Mouse (Mus musculus) heart, postnatal 0 days (tissue): ENCODE measurements at regions not wholly inside any gene's neighbourhood (a gene's known extent, or its start where the extent isn't known, plus 50 kb on each side); places are given as distances from the start of the nearest gene placed in this dataset.

Experiments
- ATAC-seq: fragments of 200-750 bp; cut with Nextera tagmentation; 2 replicates; pipeline ENCODE4 v1.8.0; 2017; ENCODE audit warnings: low read depth, moderate number of reproducible peaks, moderate library complexity; ENCODE audit not compliant: insufficient read depth
- DNase-seq: peaks from one replicate; pipeline ENCODE4 v3.0.0-alpha.2; 2016; ENCODE audit warnings: low spot score
- H3K27ac ChIP-seq: fragments of 300-500 bp; sonication (generic); 2 replicates; pipeline ENCODE4 v1.5.1; 2014; ENCODE audit warnings: low read depth, mild to moderate bottlenecking
- H3K27me3 ChIP-seq: fragments of 300-500 bp; sonication (generic); 2 replicates; pipeline ENCODE4 v1.6.1; 2014; ENCODE audit warnings: low read length, mixed read lengths; ENCODE audit not compliant: control insufficient read depth, insufficient read depth
- H3K36me3 ChIP-seq: fragments of 300-500 bp; sonication (generic); replicated peaks from 2 replicates; pipeline ENCODE4 v1.6.1; 2014; ENCODE audit warnings: low read length, mixed read lengths; ENCODE audit not compliant: control insufficient read depth, insufficient read depth
- H3K4me1 ChIP-seq: fragments of 300-500 bp; sonication (generic); 2 replicates; pipeline ENCODE4 v1.6.1; 2014; ENCODE audit warnings: antibody characterized with exemption; ENCODE audit not compliant: control insufficient read depth, insufficient read depth
- H3K4me2 ChIP-seq: fragments of 300-500 bp; sonication (generic); 2 replicates; pipeline ENCODE4 v1.6.1; 2014; ENCODE audit warnings: low read depth, mild to moderate bottlenecking, low read length, moderate library complexity
- H3K4me3 ChIP-seq: fragments of 300-500 bp; sonication (generic); 2 replicates; pipeline ENCODE4 v1.5.1; 2014; ENCODE audit warnings: low read depth, low read length
- H3K9ac ChIP-seq: fragments of 300-500 bp; sonication (generic); replicated peaks from 2 replicates; pipeline ENCODE4 v1.6.1; 2014; ENCODE audit warnings: low read depth, low read length, mixed read lengths
- H3K9me3 ChIP-seq: fragments of 300-500 bp; sonication (generic); replicated peaks from 2 replicates; pipeline ENCODE4 v1.6.1; 2016; ENCODE audit warnings: low read length; ENCODE audit not compliant: control insufficient read depth
- CTCF ChIP-seq: IDR thresholded peaks from 2 replicates; pipeline ENCODE4 v1.5.1; 2016; ENCODE audit warnings: antibody characterized with exemption, control low read depth, low read depth
- EP300 ChIP-seq: IDR thresholded peaks from 2 replicates; pipeline ENCODE4 v1.6.1; 2016; ENCODE audit warnings: antibody characterized with exemption, low read depth
- WGBS: fragments of 180-500 bp; shearing (Covaris S2); extraction: QIAGEN DNeasy Blood & Tissue Kit; methylation state at CpG from one replicate; pipeline ENCODE4 v1.1.7; 2014; 5-methylcytosine and 5-hydroxymethylcytosine counted together

DNA sequence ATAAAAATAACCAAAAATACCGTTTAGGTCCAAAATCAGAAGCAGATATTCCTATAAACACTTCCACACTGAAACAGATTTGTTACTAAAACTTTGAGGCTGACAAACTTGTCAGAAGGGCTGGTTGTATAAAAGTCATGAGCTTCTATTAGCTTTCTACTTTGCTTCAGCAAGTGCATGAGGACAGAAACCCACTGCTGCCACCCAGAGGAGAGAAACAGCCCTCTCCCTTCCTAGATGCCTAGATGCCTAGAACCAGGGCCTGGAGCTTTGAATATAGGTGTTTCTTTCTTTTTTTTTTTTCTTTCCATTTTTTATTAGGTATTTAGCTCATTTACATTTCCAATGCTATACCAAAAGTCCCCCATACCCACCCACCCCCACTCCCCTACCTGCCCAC lies 406.9 kb upstream of the Gpc5 start:
- TF ChIP-seq CTCF: no peak
- no peak for TF ChIP-seq EP300
- H3K9ac ChIP-seq: no peak overlapping the region
- H3K4me2 ChIP-seq: no peak overlapping the region
- no peak overlapping the region for H3K4me3 ChIP-seq
- WGBS: 44% methylated on average over 1 of the region's 1 CpGs
- H3K36me3 ChIP-seq: no peaks in the 10 kb centered on the region
- no peak for ATAC-seq
- H3K27me3 ChIP-seq: no peaks in the 10 kb centered on the region
- DNase-seq: no peak
- no peaks in the 10 kb centered on the region for H3K9me3 ChIP-seq
- H3K4me1 ChIP-seq: no peaks in the 10 kb centered on the region
- H3K27ac ChIP-seq: no peak overlapping the region

DNA sequence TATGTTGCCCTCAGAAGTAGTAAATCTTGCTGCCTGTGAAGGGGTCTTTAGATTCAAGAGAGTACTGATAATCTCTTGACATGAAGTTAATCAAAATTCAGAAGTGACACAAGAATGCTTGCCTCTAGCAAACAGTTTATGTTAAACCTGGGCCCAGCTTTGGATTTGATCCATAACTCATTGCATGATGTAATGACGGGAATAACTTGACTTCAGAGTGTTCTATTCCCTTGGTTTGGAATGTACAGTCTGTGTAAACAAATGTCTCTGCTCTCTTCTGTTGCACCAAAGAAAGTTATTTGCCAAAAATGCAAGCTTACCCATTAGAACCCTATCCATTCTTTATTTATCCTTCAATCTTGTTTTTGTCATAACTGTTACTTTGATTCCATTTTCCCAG lies 397.1 kb upstream of the Gpc5 start:
- no peak for ATAC-seq
- no peak for DNase-seq
- WGBS: 46% methylated on average over 1 of the region's 1 CpGs
- Histone ChIP-seq H3K4me2 (no peak overlapping the region), H3K9ac (no peak overlapping the region), H3K4me1 (no peaks in the 10 kb centered on the region), H3K4me3 (no peak overlapping the region), H3K27ac (no peak overlapping the region), H3K9me3 (no peaks in the 10 kb centered on the region), H3K27me3 (no peaks in the 10 kb centered on the region), H3K36me3 (no peaks in the 10 kb centered on the region)
- TF ChIP-seq EP300 (no peak), CTCF (no peak)

DNA sequence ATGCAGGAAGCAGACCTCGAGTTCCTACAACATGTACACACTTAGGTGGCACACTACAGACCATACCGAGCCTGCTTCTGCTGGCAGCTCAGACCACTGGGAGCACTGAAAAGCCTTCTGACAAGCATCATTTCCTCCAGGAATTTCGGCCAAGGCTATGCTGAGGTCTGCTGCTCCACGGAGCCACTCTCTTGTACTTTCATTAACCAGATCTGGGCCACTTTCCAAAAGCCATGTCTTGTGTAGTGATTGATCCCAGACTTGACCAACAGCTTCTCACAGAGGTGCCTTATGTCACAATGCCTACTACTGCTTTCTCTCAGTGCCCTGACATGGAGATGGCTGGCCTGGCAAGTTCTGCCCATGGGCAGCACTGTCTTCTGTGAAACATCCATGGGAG lies 394.5 kb upstream of the Gpc5 start:
- DNase-seq (no peak), ATAC-seq (no peak)
- Histone ChIP-seq H3K27me3 (no peaks in the 10 kb centered on the region), H3K4me1 (no peaks in the 10 kb centered on the region), H3K4me3 (no peak overlapping the region), H3K9ac (no peak overlapping the region), H3K4me2 (no peak overlapping the region), H3K9me3 (no peaks in the 10 kb centered on the region), H3K27ac (no peak overlapping the region), H3K36me3 (no peaks in the 10 kb centered on the region)
- 49% methylated on average over 4 of the region's 4 CpGs for WGBS
- TF ChIP-seq EP300 (no peak), CTCF (no peak)

DNA sequence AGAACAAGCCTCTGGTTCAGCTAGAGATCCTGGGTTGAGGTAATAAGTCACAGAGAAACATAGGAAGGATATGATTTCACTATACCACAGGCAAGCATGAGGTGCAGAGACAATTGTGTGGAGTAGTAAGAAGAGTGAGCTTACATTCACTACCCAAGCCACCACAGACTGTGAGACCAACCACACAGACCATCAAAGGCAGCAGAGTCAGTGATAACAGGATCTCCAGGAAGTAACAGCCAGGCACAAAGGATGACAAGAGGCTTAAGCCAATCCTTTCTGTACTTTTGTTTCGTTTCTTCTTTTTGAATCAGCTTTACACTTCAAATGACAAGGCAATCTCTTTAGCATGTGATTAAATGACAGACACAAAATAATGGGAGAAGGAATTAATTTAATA lies 368.9 kb upstream of the Gpc5 start:
- H3K27ac ChIP-seq: no peak overlapping the region
- no peak overlapping the region for H3K9ac ChIP-seq
- no peak for TF ChIP-seq EP300
- no peak for TF ChIP-seq CTCF
- DNase-seq (no peak), ATAC-seq (no peak)
- 15% methylated on average over 1 of the region's 1 CpGs for WGBS
- H3K4me1 ChIP-seq: no peaks in the 10 kb centered on the region
- H3K36me3 ChIP-seq: no peaks in the 10 kb centered on the region
- H3K4me3 ChIP-seq: no peak overlapping the region
- no peaks in the 10 kb centered on the region for H3K9me3 ChIP-seq
- H3K27me3 ChIP-seq: no peaks in the 10 kb centered on the region
- H3K4me2 ChIP-seq: no peak overlapping the region

DNA sequence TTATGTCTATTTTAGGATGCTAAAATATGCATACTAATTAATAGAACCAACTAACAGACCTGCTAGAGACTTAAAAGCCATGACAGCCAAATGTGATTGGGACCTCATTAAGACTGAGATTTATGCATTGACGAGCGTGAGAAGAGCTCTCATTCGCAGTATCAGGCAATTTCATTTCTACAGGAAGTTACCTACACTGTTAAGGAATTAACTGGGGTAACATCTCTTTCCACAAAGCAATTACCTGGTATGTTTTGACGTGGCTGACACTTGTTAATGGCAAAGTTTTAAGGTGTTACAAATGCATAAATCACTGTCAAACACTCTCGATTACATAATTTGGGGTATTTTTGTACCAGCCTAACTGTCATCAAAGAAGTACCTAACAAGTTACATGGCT lies 324.7 kb upstream of the Gpc5 start:
- TF ChIP-seq EP300 (no peak), CTCF (no peak)
- 80% methylated on average over 5 of the region's 5 CpGs for WGBS
- Histone ChIP-seq H3K27ac (no peak overlapping the region), H3K4me3 (no peak overlapping the region), H3K9ac (no peak overlapping the region), H3K4me1 (no peaks in the 10 kb centered on the region), H3K4me2 (no peak overlapping the region), H3K9me3 (no peaks in the 10 kb centered on the region), H3K36me3 (no peaks in the 10 kb centered on the region), H3K27me3 (no peaks in the 10 kb centered on the region)
- DNase-seq: no peak
- ATAC-seq: no peak

DNA sequence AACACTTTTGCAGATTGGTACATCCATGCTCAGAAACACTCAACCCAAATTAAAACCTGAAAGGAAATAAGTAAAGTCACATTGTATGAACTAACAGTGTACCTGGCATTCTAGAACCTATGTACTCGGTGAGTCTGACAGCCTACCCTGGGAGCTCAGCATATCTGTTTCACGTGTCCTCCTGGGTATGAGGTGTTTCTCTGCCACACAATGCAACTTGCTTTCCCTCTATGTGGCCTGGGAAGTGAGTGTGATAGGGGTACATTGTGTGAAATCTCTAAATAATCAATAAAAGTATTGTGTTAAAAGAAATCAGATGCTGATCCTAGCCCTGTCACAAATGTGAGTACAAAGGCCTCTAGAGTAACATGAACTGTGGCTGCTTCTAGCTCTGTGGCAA lies 315.3 kb upstream of the Gpc5 start:
- WGBS: 51% methylated on average over 2 of the region's 2 CpGs
- Histone ChIP-seq H3K27ac (no peak overlapping the region), H3K36me3 (no peaks in the 10 kb centered on the region), H3K9ac (no peak overlapping the region), H3K4me1 (no peaks in the 10 kb centered on the region), H3K4me3 (no peak overlapping the region), H3K4me2 (no peak overlapping the region), H3K27me3 (no peaks in the 10 kb centered on the region), H3K9me3 (no peaks in the 10 kb centered on the region)
- no peak for ATAC-seq
- DNase-seq: no peak
- TF ChIP-seq EP300: no peak
- TF ChIP-seq CTCF: no peak
